Mouse (Mus musculus): ENCODE data around the gene Lgr6.

DNA sequence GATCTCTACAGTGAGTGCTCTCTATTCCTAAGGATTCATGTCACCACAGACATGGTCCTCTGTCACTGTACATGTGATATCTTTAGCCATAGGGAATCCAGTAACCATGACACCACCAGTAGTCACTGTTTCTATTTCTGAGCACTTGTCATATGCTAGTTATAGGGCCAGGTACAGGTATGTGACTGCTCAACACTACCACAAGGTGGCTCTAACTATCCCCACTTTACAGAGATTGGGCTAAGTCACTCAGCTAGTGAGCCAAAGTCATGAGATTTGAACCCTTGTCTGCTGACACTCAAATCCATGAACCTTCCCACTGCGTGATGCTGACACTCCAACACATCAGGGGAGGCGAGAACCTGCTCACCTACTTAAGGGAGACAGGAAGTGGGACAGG, 75.0 kb downstream of the Lgr6 start:
- TF ChIP-seq CTCF (IDR thresholded peaks at IDR 0.05; ENCODE audit: low read depth) = peak; percentile 64
- no peak for TF ChIP-seq EP300 (optimal IDR thresholded peaks at IDR 0.05)
